Mouse (Mus musculus): ENCODE measurements around the gene Csnk1e. TPM values are rescaled to one million over a fixed set of nuclear protein-coding genes. Genes with fewer than 3 reads are reported as not detected.
A peak's percentile ranks its signal among the peaks of the same experiment; 100 is the strongest.

Gene Csnk1e
- polyA plus RNA-seq (2014; fragmentation: Nextera tagmentation; extraction: Ambion mirVana): 75.3 and 76.3 TPM in 2 replicates

GRCm38 (mm10) chr15:79455106-79455810 lies at the start of gene Csnk1e:
Csnk1e (minus strand) TSS chr15:79455566.
- peak within 1 kb of the TSS; percentile 43; the same call in 1 of the 2 replicates for H3K9ac ChIP-seq (ENCODE audit: low read depth, low read length)
- H3K4me3 ChIP-seq (ENCODE audit: low read depth, low read length): peak within 1 kb of the TSS; percentile 33
- peak within 1 kb of the TSS; percentile 75 for H3K4me2 ChIP-seq (ENCODE audit: low read depth, low read length)
- 0 out of 2 replicates have a peak, but pooled peaks cover 4% of the 10 kb centered on the region for H3K9me3 ChIP-seq (ENCODE audit: control insufficient read depth, low read length)
- peaks cover 8% of the 10 kb centered on the region for H3K4me1 ChIP-seq (ENCODE audit: control insufficient read depth, insufficient read depth, low read length)
- peaks cover 4% of the 10 kb centered on the region; the same call in 1 of the 2 replicates for H3K27me3 ChIP-seq (replicated peaks; ENCODE audit: control insufficient read depth, insufficient read depth, low read length)
- WGBS: 2% methylated on average over 24 of the region's 24 CpGs
- peak; percentile 74 for DNase-seq (ENCODE audit: low spot score)
- H3K27ac ChIP-seq (replicated peaks; ENCODE audit: low read depth, low read length): no peak within 1 kb of the TSS
- H3K36me3 ChIP-seq (ENCODE audit: control insufficient read depth, insufficient read depth, low read length): no peaks in the 10 kb centered on the region
- ATAC-seq (ENCODE audit: low read depth): peak; percentile 85

- H3K9me3 ChIP-seq (ENCODE audit: control insufficient read depth, low read length): no peaks in the 10 kb centered on the region
- ATAC-seq (ENCODE audit: low read depth): no peak
- H3K36me3 ChIP-seq (ENCODE audit: control insufficient read depth, insufficient read depth, low read length): no peaks in the 10 kb centered on the region
- WGBS: 1% methylated on average over 12 of the region's 60 CpGs
- no peak within 1 kb of the TSS for H3K27ac ChIP-seq (replicated peaks; ENCODE audit: low read depth, low read length)
- DNase-seq (ENCODE audit: low spot score): no peak
- peaks cover 81% of the 10 kb centered on the region for H3K27me3 ChIP-seq (replicated peaks; ENCODE audit: control insufficient read depth, insufficient read depth, low read length)
- H3K9ac ChIP-seq (ENCODE audit: low read depth, low read length): peak within 1 kb of the TSS; percentile 64
- H3K4me3 ChIP-seq (ENCODE audit: low read depth, low read length): peak within 1 kb of the TSS; percentile 59
- peak within 1 kb of the TSS; percentile 100 for H3K4me2 ChIP-seq (ENCODE audit: low read depth, low read length)
- H3K4me1 ChIP-seq (ENCODE audit: control insufficient read depth, insufficient read depth, low read length): no peaks in the 10 kb centered on the region
Observed at GRCm38 (mm10) chr15:79504707-79505452, 49.5 kb upstream of the Csnk1e start, which contains the start of gene Kcnj4. Kcnj4 (minus strand) TSS chr15:79505241.

GRCm38 (mm10) chr15:79503438-79503837 lies 48.1 kb upstream of the Csnk1e start:
- Histone ChIP-seq H3K36me3 (ENCODE audit: control insufficient read depth, insufficient read depth, low read length) (no peaks in the 10 kb centered on the region), H3K4me3 (ENCODE audit: low read depth, low read length) (no peak overlapping the region), H3K27ac (replicated peaks; ENCODE audit: low read depth, low read length) (no peak overlapping the region), H3K9me3 (ENCODE audit: control insufficient read depth, low read length) (no peaks in the 10 kb centered on the region), H3K4me2 (ENCODE audit: low read depth, low read length) (no peak overlapping the region), H3K27me3 (replicated peaks; ENCODE audit: control insufficient read depth, insufficient read depth, low read length) (peaks cover 74% of the 10 kb centered on the region), H3K9ac (ENCODE audit: low read depth, low read length) (no peak overlapping the region), H3K4me1 (ENCODE audit: control insufficient read depth, insufficient read depth, low read length) (no peaks in the 10 kb centered on the region)
- DNase-seq (ENCODE audit: low spot score) (no peak), ATAC-seq (ENCODE audit: low read depth) (no peak)
- 68% methylated on average over 5 of the region's 5 CpGs for WGBS

GRCm38 (mm10) chr15:79502891-79503341 lies 47.5 kb upstream of the Csnk1e start:
- DNase-seq (ENCODE audit: low spot score) (no peak), ATAC-seq (ENCODE audit: low read depth) (no peak)
- H3K4me3 ChIP-seq (ENCODE audit: low read depth, low read length): no peak overlapping the region
- WGBS: 24% methylated on average over 18 of the region's 18 CpGs
- no peak overlapping the region for H3K9ac ChIP-seq (ENCODE audit: low read depth, low read length)
- no peaks in the 10 kb centered on the region for H3K9me3 ChIP-seq (ENCODE audit: control insufficient read depth, low read length)
- no peaks in the 10 kb centered on the region for H3K4me1 ChIP-seq (ENCODE audit: control insufficient read depth, insufficient read depth, low read length)
- peaks cover 69% of the 10 kb centered on the region for H3K27me3 ChIP-seq (replicated peaks; ENCODE audit: control insufficient read depth, insufficient read depth, low read length)
- no peak overlapping the region for H3K27ac ChIP-seq (replicated peaks; ENCODE audit: low read depth, low read length)
- no peak overlapping the region for H3K4me2 ChIP-seq (ENCODE audit: low read depth, low read length)
- H3K36me3 ChIP-seq (ENCODE audit: control insufficient read depth, insufficient read depth, low read length): no peaks in the 10 kb centered on the region

GRCm38 (mm10) chr15:79500110-79500509 lies 44.7 kb upstream of the Csnk1e start:
- Histone ChIP-seq H3K36me3 (ENCODE audit: control insufficient read depth, insufficient read depth, low read length) (no peaks in the 10 kb centered on the region), H3K4me1 (ENCODE audit: control insufficient read depth, insufficient read depth, low read length) (no peaks in the 10 kb centered on the region), H3K27ac (replicated peaks; ENCODE audit: low read depth, low read length) (no peak overlapping the region), H3K27me3 (replicated peaks; ENCODE audit: control insufficient read depth, insufficient read depth, low read length) (peaks cover 41% of the 10 kb centered on the region), H3K4me2 (ENCODE audit: low read depth, low read length) (no peak overlapping the region), H3K9ac (ENCODE audit: low read depth, low read length) (no peak overlapping the region), H3K4me3 (ENCODE audit: low read depth, low read length) (no peak overlapping the region), H3K9me3 (ENCODE audit: control insufficient read depth, low read length) (no peaks in the 10 kb centered on the region)
- no peak for DNase-seq (ENCODE audit: low spot score)
- no peak for ATAC-seq (ENCODE audit: low read depth)
- 79% methylated on average over 17 of the region's 17 CpGs for WGBS

GRCm38 (mm10) chr15:79493527-79493926 lies 38.2 kb upstream of the Csnk1e start:
- DNase-seq (ENCODE audit: low spot score) (no peak), ATAC-seq (ENCODE audit: low read depth) (no peak)
- 51% methylated on average over 18 of the region's 18 CpGs for WGBS
- H3K9me3 ChIP-seq (ENCODE audit: control insufficient read depth, low read length): no peaks in the 10 kb centered on the region
- H3K27me3 ChIP-seq (replicated peaks; ENCODE audit: control insufficient read depth, insufficient read depth, low read length): peaks cover 4% of the 10 kb centered on the region; the same call in 1 of the 2 replicates
- no peak overlapping the region for H3K27ac ChIP-seq (replicated peaks; ENCODE audit: low read depth, low read length)
- H3K9ac ChIP-seq (ENCODE audit: low read depth, low read length): 0 out of 2 replicates have a peak overlapping the region, but pooled peaks have one; percentile 19
- H3K36me3 ChIP-seq (ENCODE audit: control insufficient read depth, insufficient read depth, low read length): no peaks in the 10 kb centered on the region
- H3K4me2 ChIP-seq (ENCODE audit: low read depth, low read length): no peak overlapping the region
- no peak overlapping the region for H3K4me3 ChIP-seq (ENCODE audit: low read depth, low read length)
- H3K4me1 ChIP-seq (ENCODE audit: control insufficient read depth, insufficient read depth, low read length): no peaks in the 10 kb centered on the region

GRCm38 (mm10) chr15:79489463-79489862 lies 34.1 kb upstream of the Csnk1e start:
- 71% methylated on average over 11 of the region's 11 CpGs for WGBS
- Histone ChIP-seq H3K27me3 (replicated peaks; ENCODE audit: control insufficient read depth, insufficient read depth, low read length) (peaks cover 4% of the 10 kb centered on the region; the same call in 1 of the 2 replicates), H3K4me1 (ENCODE audit: control insufficient read depth, insufficient read depth, low read length) (no peaks in the 10 kb centered on the region), H3K4me2 (ENCODE audit: low read depth, low read length) (no peak overlapping the region), H3K27ac (replicated peaks; ENCODE audit: low read depth, low read length) (no peak overlapping the region), H3K4me3 (ENCODE audit: low read depth, low read length) (no peak overlapping the region), H3K36me3 (ENCODE audit: control insufficient read depth, insufficient read depth, low read length) (no peaks in the 10 kb centered on the region), H3K9me3 (ENCODE audit: control insufficient read depth, low read length) (no peaks in the 10 kb centered on the region), H3K9ac (ENCODE audit: low read depth, low read length) (no peak overlapping the region)
- no peak for DNase-seq (ENCODE audit: low spot score)
- ATAC-seq (ENCODE audit: low read depth): no peak

GRCm38 (mm10) chr15:79481181-79481688 lies 25.9 kb upstream of the Csnk1e start:
- Histone ChIP-seq H3K4me3 (ENCODE audit: low read depth, low read length) (no peak overlapping the region), H3K36me3 (ENCODE audit: control insufficient read depth, insufficient read depth, low read length) (no peaks in the 10 kb centered on the region), H3K4me2 (ENCODE audit: low read depth, low read length) (0 out of 2 replicates have a peak overlapping the region, but pooled peaks have one; percentile 18), H3K4me1 (ENCODE audit: control insufficient read depth, insufficient read depth, low read length) (no peaks in the 10 kb centered on the region), H3K27ac (replicated peaks; ENCODE audit: low read depth, low read length) (no peak overlapping the region), H3K9ac (ENCODE audit: low read depth, low read length) (no peak overlapping the region), H3K27me3 (replicated peaks; ENCODE audit: control insufficient read depth, insufficient read depth, low read length) (peaks cover 4% of the 10 kb centered on the region), H3K9me3 (ENCODE audit: control insufficient read depth, low read length) (no peaks in the 10 kb centered on the region)
- ATAC-seq (ENCODE audit: low read depth) (peak; percentile 30; the same call in 1 of the 2 replicates), DNase-seq (ENCODE audit: low spot score) (peak; percentile 38)
- 9% methylated on average over 15 of the region's 15 CpGs for WGBS

All from embryonic facial prominence, embryonic 14.5 days (tissue).